Mouse (Mus musculus) heart, postnatal 0 days (tissue): ENCODE results near the gene Pzp. TPM values are rescaled to one million over a fixed set of nuclear protein-coding genes. Genes with fewer than 3 reads are reported as not detected.

Experiments used
- ATAC-seq: fragments of 200-750 bp; cut with Nextera tagmentation; 2 replicates; pipeline ENCODE4 v1.8.0; 2017; ENCODE audit warnings: low read depth, moderate number of reproducible peaks, moderate library complexity; ENCODE audit not compliant: insufficient read depth
- DNase-seq: peaks from one replicate; pipeline ENCODE4 v3.0.0-alpha.2; 2016; ENCODE audit warnings: low spot score
- H3K27ac ChIP-seq: fragments of 300-500 bp; sonication (generic); 2 replicates; pipeline ENCODE4 v1.5.1; 2014; ENCODE audit warnings: low read depth, mild to moderate bottlenecking
- H3K27me3 ChIP-seq: fragments of 300-500 bp; sonication (generic); 2 replicates; pipeline ENCODE4 v1.6.1; 2014; ENCODE audit warnings: low read length, mixed read lengths; ENCODE audit not compliant: control insufficient read depth, insufficient read depth
- H3K36me3 ChIP-seq: fragments of 300-500 bp; sonication (generic); replicated peaks from 2 replicates; pipeline ENCODE4 v1.6.1; 2014; ENCODE audit warnings: low read length, mixed read lengths; ENCODE audit not compliant: control insufficient read depth, insufficient read depth
- H3K4me1 ChIP-seq: fragments of 300-500 bp; sonication (generic); 2 replicates; pipeline ENCODE4 v1.6.1; 2014; ENCODE audit warnings: antibody characterized with exemption; ENCODE audit not compliant: control insufficient read depth, insufficient read depth
- H3K4me2 ChIP-seq: fragments of 300-500 bp; sonication (generic); 2 replicates; pipeline ENCODE4 v1.6.1; 2014; ENCODE audit warnings: low read depth, mild to moderate bottlenecking, low read length, moderate library complexity
- H3K4me3 ChIP-seq: fragments of 300-500 bp; sonication (generic); 2 replicates; pipeline ENCODE4 v1.5.1; 2014; ENCODE audit warnings: low read depth, low read length
- H3K9ac ChIP-seq: fragments of 300-500 bp; sonication (generic); replicated peaks from 2 replicates; pipeline ENCODE4 v1.6.1; 2014; ENCODE audit warnings: low read depth, low read length, mixed read lengths
- H3K9me3 ChIP-seq: fragments of 300-500 bp; sonication (generic); replicated peaks from 2 replicates; pipeline ENCODE4 v1.6.1; 2016; ENCODE audit warnings: low read length; ENCODE audit not compliant: control insufficient read depth
- CTCF ChIP-seq: IDR thresholded peaks from 2 replicates; pipeline ENCODE4 v1.5.1; 2016; ENCODE audit warnings: antibody characterized with exemption, control low read depth, low read depth
- EP300 ChIP-seq: IDR thresholded peaks from 2 replicates; pipeline ENCODE4 v1.6.1; 2016; ENCODE audit warnings: antibody characterized with exemption, low read depth
- WGBS: fragments of 180-500 bp; shearing (Covaris S2); extraction: QIAGEN DNeasy Blood & Tissue Kit; methylation state at CpG from one replicate; pipeline ENCODE4 v1.1.7; 2014; 5-methylcytosine and 5-hydroxymethylcytosine counted together
- polyA plus RNA-seq: library from polyadenylated mRNA; unstranded; fragments of >200 nt; fragmentation: Nextera tagmentation; extraction: Ambion mirVana; gene quantifications from 2 replicates; pipeline ENCODE4 v1.2.1, GENCODE M21; 2015
- total RNA-seq: library from RNA; depleted of rRNA; stranded (reverse); fragments of >200 nt; gene quantifications from 2 replicates; pipeline ENCODE4 v1.2.3, GENCODE M21; 2014; ENCODE audit warnings: low replicate concordance; rRNA removed

Gene Pzp
- 0.27 and 0.85 TPM in 2 replicates for total RNA-seq
- 0.96 and 1.00 TPM in 2 replicates for polyA plus RNA-seq

DNA sequence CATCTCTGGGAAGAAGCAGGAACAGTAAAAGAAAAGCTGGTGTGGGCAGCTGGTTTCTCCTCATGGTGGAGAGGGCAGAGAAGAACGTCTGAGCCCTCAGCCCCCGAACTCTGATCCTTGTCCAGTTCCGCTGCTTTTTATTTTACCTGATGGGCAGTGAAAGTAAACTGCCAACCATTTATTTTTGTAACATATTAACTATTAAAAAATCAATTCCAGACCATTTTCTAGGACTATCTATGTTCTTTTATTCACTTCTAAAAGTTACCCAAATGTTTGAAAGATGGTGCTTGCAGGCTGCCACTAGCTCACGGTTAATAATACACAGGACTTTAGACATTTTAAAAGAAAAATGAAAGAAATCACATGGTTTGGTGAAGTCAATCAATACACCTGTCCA lies at the start of gene Pzp:
Pzp (minus strand) TSS at position 120 of the 400 bp plus-strand sequence.
- TF ChIP-seq EP300 (no peak), CTCF (no peak)
- Histone ChIP-seq H3K27ac (no peak within 1 kb of the TSS), H3K27me3 (no peaks in the 10 kb centered on the region), H3K4me1 (peaks cover 6% of the 10 kb centered on the region; the same call in 1 of the 2 replicates), H3K4me2 (no peak within 1 kb of the TSS), H3K9ac (no peak within 1 kb of the TSS), H3K4me3 (no peak within 1 kb of the TSS), H3K9me3 (no peaks in the 10 kb centered on the region), H3K36me3 (no peaks in the 10 kb centered on the region)
- no peak for DNase-seq
- ATAC-seq: no peak
- WGBS: 87% methylated on average over 4 of the region's 4 CpGs

DNA sequence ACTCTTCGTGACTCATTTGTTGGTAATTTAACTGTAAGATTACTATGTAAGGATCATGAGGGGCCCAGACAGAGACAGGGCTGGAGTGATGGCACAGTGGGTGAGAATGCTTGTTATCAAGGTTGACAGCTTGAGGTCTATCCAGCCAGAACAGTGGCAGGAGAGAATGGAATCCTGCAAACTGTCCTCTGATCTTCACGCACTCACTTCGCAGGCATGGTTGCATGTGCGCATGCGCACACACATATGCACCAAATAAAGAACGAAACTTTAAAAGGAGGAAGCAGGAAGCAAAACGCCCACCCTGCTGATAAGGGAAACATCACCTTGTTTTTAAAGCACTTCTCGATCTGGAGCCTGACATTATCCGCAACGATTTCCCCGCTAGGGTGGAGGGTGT lies 40.1 kb upstream of the Pzp start:
- Histone ChIP-seq H3K4me2 (no peak overlapping the region), H3K36me3 (no peaks in the 10 kb centered on the region), H3K4me1 (no peaks in the 10 kb centered on the region), H3K27me3 (no peaks in the 10 kb centered on the region), H3K9me3 (0 out of 2 replicates have a peak, but pooled peaks cover 5% of the 10 kb centered on the region), H3K27ac (no peak overlapping the region), H3K4me3 (no peak overlapping the region), H3K9ac (no peak overlapping the region)
- TF ChIP-seq CTCF (no peak), EP300 (no peak)
- WGBS: 84% methylated on average over 11 of the region's 11 CpGs
- DNase-seq: no peak
- no peak for ATAC-seq

DNA sequence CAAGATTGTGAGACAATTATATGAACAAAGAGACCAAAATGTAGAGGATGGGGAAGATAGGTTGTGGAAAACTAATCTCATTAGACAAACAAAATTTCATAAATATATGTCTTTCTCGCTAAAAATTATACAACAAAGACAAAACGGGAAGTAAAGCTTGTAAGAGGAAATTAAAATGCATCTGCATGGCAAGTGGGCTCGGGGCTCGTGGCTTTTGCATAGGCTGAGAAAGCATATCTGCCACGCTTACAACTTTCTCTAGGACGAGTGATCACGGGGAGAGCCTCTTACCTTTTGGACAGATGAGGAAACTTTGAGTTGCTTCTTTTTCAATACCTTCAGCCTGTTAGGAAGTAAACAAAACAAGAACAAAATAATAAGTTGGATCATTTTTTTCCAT lies 27.5 kb upstream of the Pzp start:
- Histone ChIP-seq H3K9me3 (no peaks in the 10 kb centered on the region), H3K4me1 (no peaks in the 10 kb centered on the region), H3K9ac (no peak overlapping the region), H3K4me3 (no peak overlapping the region), H3K27ac (no peak overlapping the region), H3K4me2 (no peak overlapping the region), H3K36me3 (no peaks in the 10 kb centered on the region), H3K27me3 (no peaks in the 10 kb centered on the region)
- TF ChIP-seq EP300: no peak
- no peak for TF ChIP-seq CTCF
- 82% methylated on average over 7 of the region's 7 CpGs for WGBS
- DNase-seq (no peak), ATAC-seq (no peak)

DNA sequence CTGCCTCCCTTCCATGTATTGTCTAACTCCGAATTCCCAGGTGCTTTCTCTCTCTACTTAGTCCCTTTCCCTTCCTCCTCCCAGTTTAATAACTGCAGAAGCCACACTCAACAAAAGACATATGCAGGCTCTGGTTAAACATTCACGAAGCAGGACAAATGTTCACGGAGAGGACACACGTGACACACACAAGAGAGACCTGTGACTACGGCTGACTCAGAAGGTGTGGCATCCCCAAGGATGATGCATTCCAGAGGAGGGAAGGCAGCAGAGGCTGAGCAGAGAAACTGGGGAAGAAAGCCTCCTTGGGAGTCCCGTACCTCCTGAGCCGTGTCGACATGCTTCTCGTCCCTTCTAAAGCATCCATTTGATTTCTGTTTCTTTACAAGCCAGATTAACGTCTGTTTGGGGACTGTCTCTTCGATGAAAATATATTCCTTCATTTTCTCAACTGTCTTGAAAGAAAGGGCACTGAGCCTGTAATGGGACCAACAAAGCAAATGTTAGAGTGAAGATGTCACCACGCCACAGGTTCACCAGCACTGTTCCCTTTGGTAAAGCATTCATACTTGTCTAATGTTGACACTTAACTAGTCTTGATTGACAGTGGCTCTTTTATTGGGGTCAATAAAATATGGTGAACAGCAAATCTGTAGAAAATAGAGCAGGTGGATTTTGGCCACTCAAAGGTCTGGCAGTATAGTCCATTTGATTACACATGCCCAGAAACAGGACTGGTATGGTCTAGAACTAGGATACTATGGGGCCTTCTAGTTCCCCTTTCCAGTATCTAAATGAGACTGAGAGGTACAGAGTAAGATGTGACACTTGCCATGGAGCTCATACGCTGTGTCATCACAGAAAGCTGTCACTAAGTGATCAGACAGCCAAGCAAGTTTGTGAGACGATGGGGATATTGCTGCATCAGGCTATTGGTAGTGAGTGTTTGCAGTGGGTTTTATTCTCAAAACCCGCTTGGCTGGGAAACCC lies 23.2 kb upstream of the Pzp start:
- no peaks in the 10 kb centered on the region for H3K9me3 ChIP-seq
- H3K4me1 ChIP-seq: no peaks in the 10 kb centered on the region
- no peaks in the 10 kb centered on the region for H3K27me3 ChIP-seq
- DNase-seq: no peak
- no peak overlapping the region for H3K9ac ChIP-seq
- H3K27ac ChIP-seq: no peak overlapping the region
- H3K4me3 ChIP-seq: no peak overlapping the region
- no peaks in the 10 kb centered on the region for H3K36me3 ChIP-seq
- TF ChIP-seq CTCF: no peak
- TF ChIP-seq EP300: no peak
- no peak for ATAC-seq
- WGBS: 74% methylated on average over 15 of the region's 15 CpGs
- H3K4me2 ChIP-seq: no peak overlapping the region

DNA sequence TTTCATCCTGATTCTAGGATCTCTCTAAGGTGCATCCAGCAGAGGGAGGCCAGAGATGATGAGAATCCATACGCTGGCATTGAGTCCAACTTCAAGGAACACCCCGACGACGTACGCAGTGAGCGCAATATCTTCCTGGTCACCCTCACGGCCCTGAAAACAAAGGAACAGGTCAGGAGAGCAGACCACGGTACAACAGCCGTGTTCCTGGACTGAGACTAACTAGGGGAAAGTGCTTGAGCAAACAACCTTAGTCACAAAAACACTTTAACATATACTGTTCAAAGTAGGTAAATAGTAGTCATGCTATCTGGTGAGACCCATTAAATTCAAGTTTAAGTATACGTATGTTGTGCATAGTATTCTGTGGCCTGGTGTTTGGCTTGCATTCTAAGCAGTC lies 22.0 kb upstream of the Pzp start:
- H3K9me3 ChIP-seq: no peaks in the 10 kb centered on the region
- H3K27me3 ChIP-seq: no peaks in the 10 kb centered on the region
- ATAC-seq: no peak
- no peaks in the 10 kb centered on the region for H3K36me3 ChIP-seq
- 88% methylated on average over 10 of the region's 10 CpGs for WGBS
- no peak for DNase-seq
- no peaks in the 10 kb centered on the region for H3K4me1 ChIP-seq
- TF ChIP-seq EP300 (no peak), CTCF (no peak)
- no peak overlapping the region for H3K27ac ChIP-seq
- no peak overlapping the region for H3K4me2 ChIP-seq
- no peak overlapping the region for H3K9ac ChIP-seq
- H3K4me3 ChIP-seq: no peak overlapping the region

DNA sequence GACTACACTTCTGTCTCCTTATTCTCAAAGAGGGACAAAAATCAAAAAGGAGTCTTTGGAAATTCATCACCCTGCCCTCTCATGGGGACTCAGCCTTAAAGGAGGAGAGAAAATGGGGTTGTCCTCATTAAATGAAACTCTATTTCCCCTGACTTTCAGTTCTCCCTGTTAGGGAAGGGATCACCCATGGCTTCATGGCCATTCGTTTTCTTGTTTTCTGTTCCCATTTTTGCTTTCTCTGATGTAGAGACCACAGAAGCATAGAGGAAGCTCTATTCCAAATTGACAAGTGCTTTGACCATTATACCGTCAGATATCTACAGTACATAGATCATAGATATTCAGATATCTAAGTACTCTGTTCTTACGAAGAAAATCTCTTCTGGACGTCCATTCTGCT lies 18.9 kb upstream of the Pzp start:
- H3K27ac ChIP-seq: no peak overlapping the region
- H3K4me2 ChIP-seq: no peak overlapping the region
- ATAC-seq: no peak
- no peaks in the 10 kb centered on the region for H3K9me3 ChIP-seq
- no peaks in the 10 kb centered on the region for H3K4me1 ChIP-seq
- DNase-seq: no peak
- 78% methylated on average over 4 of the region's 4 CpGs for WGBS
- no peaks in the 10 kb centered on the region for H3K36me3 ChIP-seq
- TF ChIP-seq CTCF (no peak), EP300 (no peak)
- H3K4me3 ChIP-seq: no peak overlapping the region
- H3K27me3 ChIP-seq: no peaks in the 10 kb centered on the region
- no peak overlapping the region for H3K9ac ChIP-seq
